Mouse (Mus musculus): ENCODE measurements around the gene B830017H08Rik.

DNA sequence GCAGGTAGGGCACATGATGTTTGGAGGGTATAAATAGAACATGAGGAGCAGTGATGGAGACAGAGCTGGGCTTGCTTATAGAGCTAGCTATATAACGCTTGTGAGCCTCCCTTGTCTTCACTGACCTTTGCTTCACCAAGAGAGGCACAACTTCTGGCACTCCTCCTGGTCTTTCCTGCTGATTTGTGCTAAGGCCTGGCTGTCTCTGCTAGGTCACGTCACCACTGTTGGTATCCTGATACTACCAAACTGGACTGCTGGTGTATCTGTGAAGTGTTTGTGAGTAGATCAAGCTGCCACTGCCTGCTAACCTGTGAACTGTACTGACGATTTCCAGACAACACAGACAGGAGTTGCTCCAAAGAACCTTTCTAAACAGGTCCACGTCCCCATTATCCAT is 42.3 kb downstream of the B830017H08Rik start:
- TF ChIP-seq POLR2A (IDR thresholded peaks at IDR 0.05; ENCODE audit: low read depth, low read length) (no peak), CTCF (IDR thresholded peaks at IDR 0.05; ENCODE audit: extremely low read depth, insufficient read depth, insufficient read length, insufficient replicate concordance) (no peak)

Data from spleen, adult 2 months (tissue).